Mouse (Mus musculus) E14TG2a.4 (cell line): ENCODE measurements around the gene Zc3h18.

Experiments used
- CTCF ChIP-seq: conservative IDR thresholded peaks from 2 replicates; pipeline ENCODE4 v1.5.1; 2014; ENCODE audit warnings: low read length
- NANOG ChIP-seq: IDR thresholded peaks from 2 replicates; pipeline ENCODE4 v1.6.1; 2014; ENCODE audit warnings: borderline replicate concordance, low read length, mixed read lengths
- POU5F1 ChIP-seq: IDR thresholded peaks from 2 replicates; pipeline ENCODE4 v1.6.1; 2014; ENCODE audit warnings: low read length, borderline replicate concordance

- TF ChIP-seq CTCF (no peak), NANOG (no peak), POU5F1 (no peak)
Measured at GRCm38 (mm10) chr8:122340761-122341160, 35.6 kb upstream of the Zc3h18 start.
